Mouse (Mus musculus) kidney, adult 2 months (tissue): ENCODE measurements around the gene Dusp27. TPM values are rescaled to one million over a fixed set of nuclear protein-coding genes. Genes with fewer than 3 reads are reported as not detected.

Experiments used
- DNase-seq: peaks from one replicate; pipeline ENCODE4 v3.0.0; 2021
- H3K27ac ChIP-seq: fragments of 200-500 bp; 2 replicates; pipeline ENCODE4 v1.5.1; 2012; ENCODE audit warnings: low read depth, low read length, control low read depth, inconsistent platforms; ENCODE audit not compliant: insufficient read depth
- H3K27me3 ChIP-seq: fragments of 200-500 bp; replicated peaks from 2 replicates; pipeline ENCODE4 v1.6.1; 2012; ENCODE audit warnings: mild to moderate bottlenecking, moderate library complexity, low read length, inconsistent platforms; ENCODE audit not compliant: control insufficient read depth, insufficient read depth
- H3K36me3 ChIP-seq: fragments of 200-500 bp; 2 replicates; pipeline ENCODE4 v1.6.1; 2012; ENCODE audit warnings: mild to moderate bottlenecking, moderate library complexity, low read length, inconsistent platforms; ENCODE audit not compliant: control insufficient read depth, insufficient read depth
- H3K4me1 ChIP-seq: fragments of 200-500 bp; 2 replicates; pipeline ENCODE4 v1.6.1; 2011; ENCODE audit warnings: low read length; ENCODE audit not compliant: control insufficient read depth, insufficient read depth
- H3K4me3 ChIP-seq: fragments of 200-500 bp; 2 replicates; pipeline ENCODE4 v1.5.1; 2011; ENCODE audit warnings: mild to moderate bottlenecking, low read depth, low read length, control low read depth; ENCODE audit not compliant: insufficient read depth
- CTCF ChIP-seq: fragments of 200-500 bp; conservative IDR thresholded peaks from 2 replicates; pipeline ENCODE4 v1.5.1; 2011; ENCODE audit warnings: low read depth, mild to moderate bottlenecking, control low read depth, low read length, moderate library complexity, mixed read lengths; ENCODE audit not compliant: insufficient read depth, insufficient read length
- POLR2A ChIP-seq: fragments of 200-500 bp; IDR thresholded peaks from one replicate; pipeline ENCODE4 v1.6.1; 2011; ENCODE audit warnings: low read depth, low read length, control low read depth
- WGBS: fragments of 180-500 bp; shearing (Covaris S2); methylation state at CpG from one replicate; pipeline ENCODE4 v1.1.7; 2018; 5-methylcytosine and 5-hydroxymethylcytosine counted together
- polyA plus RNA-seq: library from polyadenylated mRNA; depleted of rRNA; stranded (reverse); fragments of >200 nt; gene quantifications from 2 replicates; pipeline ENCODE4 v1.2.3, GENCODE M21; 2012; rRNA removed

The Dusp27 gene
- polyA plus RNA-seq, 1 experiment = 0.30 TPM

- H3K4me1 ChIP-seq = peaks cover 3% of the 10 kb centered on the region; the same call in 1 of the 2 replicates
- WGBS = 33% methylated on average over 11 of the region's 11 CpGs
- no peak for DNase-seq
- TF ChIP-seq CTCF (no peak), POLR2A (no peak)
- H3K36me3 ChIP-seq = no peaks in the 10 kb centered on the region
- H3K4me3 ChIP-seq = no peak overlapping the region
- H3K27me3 ChIP-seq = no peaks in the 10 kb centered on the region
- H3K27ac ChIP-seq = no peak overlapping the region
Observed at GRCm38 (mm10) chr1:166049046-166049827, 78.5 kb downstream of the Dusp27 start.

GRCm38 (mm10) chr1:166048230-166048911 is 79.4 kb downstream of the Dusp27 start:
- no peak for TF ChIP-seq POLR2A
- no peak for TF ChIP-seq CTCF
- no peaks in the 10 kb centered on the region for H3K27me3 ChIP-seq
- under 1% methylated on average over 23 of the region's 23 CpGs for WGBS
- H3K36me3 ChIP-seq = no peaks in the 10 kb centered on the region
- H3K4me3 ChIP-seq = peak overlapping the region; percentile 30
- DNase-seq = peak; percentile 2
- H3K27ac ChIP-seq = no peak overlapping the region
- peaks cover 3% of the 10 kb centered on the region; the same call in 1 of the 2 replicates for H3K4me1 ChIP-seq

Other genes with a start within 250 kb of the Dusp27 start
- gene Pou2f1, start 125.2 kb downstream of the Dusp27 start, polyA plus RNA-seq = 10.8 and 11.8 TPM in 2 replicates
- gene Gpa33, start 2.3 kb upstream of the Dusp27 start, polyA plus RNA-seq = 0.09 and 0.49 TPM in 2 replicates
- 0.11 TPM in 2 replicates for gene Mael, start 110.8 kb upstream of the Dusp27 start, polyA plus RNA-seq
- gene Ildr2, start 126.2 kb upstream of the Dusp27 start, polyA plus RNA-seq = 11.0 and 12.3 TPM in 2 replicates